Mouse (Mus musculus) C2C12 (cell line): ENCODE results near the gene Gpr146.

ENCODE experiments used
- CEBPB ChIP-seq: IDR thresholded peaks from one replicate; pipeline ENCODE4 v1.6.1; 2011; ENCODE audit warnings: low read depth, mild to moderate bottlenecking, control low read depth, moderate library complexity
- CTCF ChIP-seq: IDR thresholded peaks from one replicate; pipeline ENCODE4 v1.5.1; 2011; ENCODE audit not compliant: control insufficient read depth, insufficient read depth, insufficient read length
- FOSL1 ChIP-seq: IDR thresholded peaks from one replicate; pipeline ENCODE4 v1.8.0; 2011; ENCODE audit warnings: mild to moderate bottlenecking, low read length; ENCODE audit not compliant: poor library complexity, insufficient read depth, severe bottlenecking
- MAX ChIP-seq: IDR thresholded peaks from one replicate; pipeline ENCODE4 v1.6.1; 2011; ENCODE audit warnings: mild to moderate bottlenecking, control low read depth
- MYOD1 ChIP-seq: IDR thresholded peaks from one replicate; pipeline ENCODE4 v1.6.1; 2011; ENCODE audit warnings: low read depth; ENCODE audit not compliant: control insufficient read depth, insufficient read length
- MYOG ChIP-seq: IDR thresholded peaks from one replicate; pipeline ENCODE4 v1.6.1; 2011; ENCODE audit not compliant: control insufficient read depth, insufficient read length; ENCODE audit errors: extremely low read depth
- USF1 ChIP-seq: IDR thresholded peaks from one replicate; pipeline ENCODE4 v1.6.1; 2011; ENCODE audit warnings: low read depth, mild to moderate bottlenecking, control low read depth, moderate library complexity

DNA sequence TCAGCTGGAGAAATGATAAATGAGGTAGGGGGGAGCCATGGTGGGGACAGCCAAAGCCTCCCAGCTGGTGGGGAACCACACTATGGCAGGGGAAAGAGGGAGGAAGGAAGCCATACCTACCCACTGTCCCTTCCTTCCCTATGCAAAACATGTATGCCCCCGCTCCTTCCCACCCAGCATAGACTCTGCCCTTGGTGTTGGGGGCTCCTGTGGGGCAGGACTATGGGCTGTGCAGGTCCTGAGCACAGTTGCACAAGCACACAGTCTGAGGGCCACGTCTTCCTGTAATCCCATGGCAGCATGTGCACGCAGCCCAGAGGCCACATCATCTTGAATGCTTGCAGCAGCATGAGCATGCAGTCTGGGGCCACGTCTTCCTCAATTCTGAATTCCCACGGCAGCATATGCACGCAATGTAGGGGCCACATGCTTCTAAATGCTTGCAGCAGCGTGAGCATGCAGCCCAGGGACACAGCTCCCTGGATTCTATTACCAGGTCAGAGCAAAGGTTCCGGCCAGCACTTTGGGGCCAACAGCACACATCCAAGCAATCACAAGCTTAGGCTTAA lies 26.3 kb downstream of the Gpr146 start:
- TF ChIP-seq CTCF (no peak), MYOD1 (no peak), USF1 (no peak), CEBPB (no peak), MAX (no peak), MYOG (no peak), FOSL1 (no peak)
